Mouse (Mus musculus) heart, embryonic 11.5 days (tissue): ENCODE results near the gene Sox5. TPM values are rescaled to one million over a fixed set of nuclear protein-coding genes. Genes with fewer than 3 reads are reported as not detected.

ENCODE experiments used
- ATAC-seq: fragments of 200-750 bp; cut with Nextera tagmentation; replicated peaks from 2 replicates; pipeline ENCODE4 v1.8.0; 2017; ENCODE audit warnings: moderate library complexity; ENCODE audit not compliant: insufficient number of reproducible peaks, low FRiP score, low TSS enrichment
- H3K27ac ChIP-seq: fragments of 300-500 bp; sonication (generic); 2 replicates; pipeline ENCODE4 v1.5.1; 2014; ENCODE audit warnings: mild to moderate bottlenecking, low read depth, low read length
- H3K27me3 ChIP-seq: fragments of 300-500 bp; sonication (generic); 2 replicates; pipeline ENCODE4 v1.6.1; 2014; ENCODE audit warnings: mild to moderate bottlenecking, low read length, mixed read lengths; ENCODE audit not compliant: control insufficient read depth, insufficient read depth
- H3K36me3 ChIP-seq: fragments of 300-500 bp; sonication (generic); 2 replicates; pipeline ENCODE4 v1.6.1; 2014; ENCODE audit warnings: mild to moderate bottlenecking, low read length, moderate library complexity, mixed read lengths; ENCODE audit not compliant: control insufficient read depth, insufficient read depth
- H3K4me1 ChIP-seq: fragments of 300-500 bp; sonication (generic); 2 replicates; pipeline ENCODE4 v1.6.1; 2014; ENCODE audit warnings: low read length; ENCODE audit not compliant: control insufficient read depth, insufficient read depth
- H3K4me2 ChIP-seq: fragments of 300-500 bp; sonication (generic); 2 replicates; pipeline ENCODE4 v1.6.1; 2014; ENCODE audit warnings: mild to moderate bottlenecking, moderate library complexity
- H3K4me3 ChIP-seq: fragments of 300-500 bp; sonication (generic); 2 replicates; pipeline ENCODE4 v1.5.1; 2014; ENCODE audit warnings: low read depth, low read length
- H3K9ac ChIP-seq: fragments of 300-500 bp; sonication (generic); 2 replicates; pipeline ENCODE4 v1.6.1; 2014; ENCODE audit warnings: mild to moderate bottlenecking, low read depth, low read length, moderate library complexity
- H3K9me3 ChIP-seq: fragments of 300-500 bp; sonication (generic); replicated peaks from 2 replicates; pipeline ENCODE4 v1.6.1; 2016; ENCODE audit warnings: low read length; ENCODE audit not compliant: control insufficient read depth
- WGBS: fragments of 180-500 bp; shearing (Covaris S2); extraction: QIAGEN DNeasy Blood & Tissue Kit; methylation state at CpG from one replicate; pipeline ENCODE4 v1.1.7; 2014; ENCODE audit not compliant: insufficient replicate concordance; 5-methylcytosine and 5-hydroxymethylcytosine counted together
- polyA plus RNA-seq: library from polyadenylated mRNA; unstranded; fragments of >200 nt; fragmentation: Nextera tagmentation; extraction: Ambion mirVana; gene quantifications from 2 replicates; pipeline ENCODE4 v1.2.1, GENCODE M21; 2014

Sox5 gene
- polyA plus RNA-seq, 1 experiment from 2014 or later: 16.2 TPM

DNA sequence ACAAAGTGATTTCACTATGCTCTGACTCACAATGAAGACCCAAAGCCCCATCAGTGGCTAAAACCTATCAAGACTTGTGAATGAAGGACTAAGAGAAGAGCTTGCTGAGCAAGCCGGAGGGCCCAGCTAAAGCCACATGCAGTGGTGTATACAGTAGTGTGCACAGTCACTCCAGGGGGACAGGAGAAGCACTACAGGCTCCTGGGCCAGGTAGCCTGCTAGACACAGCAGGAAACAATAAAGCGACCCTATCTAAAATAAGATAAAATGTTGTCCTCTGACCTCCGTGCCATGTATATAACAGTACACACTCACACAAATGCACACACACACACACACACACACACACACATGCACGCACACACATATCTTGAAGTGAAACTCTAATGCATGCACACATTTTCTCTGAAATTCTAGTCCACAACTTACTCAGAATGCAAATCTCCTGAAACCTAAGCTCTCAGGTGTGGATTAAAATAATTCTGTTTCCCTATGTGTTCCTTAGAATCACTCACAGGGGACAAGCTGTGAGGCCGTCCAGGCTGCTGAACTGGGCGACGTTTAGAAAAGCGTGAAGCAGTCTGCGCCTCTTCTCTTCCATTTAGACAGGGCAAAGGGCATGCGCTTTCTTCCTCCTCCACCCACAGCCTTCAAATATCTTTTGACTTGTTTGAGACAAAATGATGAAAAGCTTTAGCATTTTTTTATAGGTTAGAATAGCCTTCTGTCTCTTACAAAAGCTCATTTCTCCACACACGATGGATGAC is 197.5 kb downstream of the Sox5 start:
- Histone ChIP-seq H3K27me3 (no peaks in the 10 kb centered on the region), H3K9me3 (no peaks in the 10 kb centered on the region), H3K9ac (no peak overlapping the region), H3K36me3 (no peaks in the 10 kb centered on the region), H3K4me2 (no peak overlapping the region), H3K4me3 (no peak overlapping the region), H3K27ac (no peak overlapping the region), H3K4me1 (no peaks in the 10 kb centered on the region)
- no peak for ATAC-seq
- 75% methylated on average over 11 of the region's 11 CpGs for WGBS

DNA sequence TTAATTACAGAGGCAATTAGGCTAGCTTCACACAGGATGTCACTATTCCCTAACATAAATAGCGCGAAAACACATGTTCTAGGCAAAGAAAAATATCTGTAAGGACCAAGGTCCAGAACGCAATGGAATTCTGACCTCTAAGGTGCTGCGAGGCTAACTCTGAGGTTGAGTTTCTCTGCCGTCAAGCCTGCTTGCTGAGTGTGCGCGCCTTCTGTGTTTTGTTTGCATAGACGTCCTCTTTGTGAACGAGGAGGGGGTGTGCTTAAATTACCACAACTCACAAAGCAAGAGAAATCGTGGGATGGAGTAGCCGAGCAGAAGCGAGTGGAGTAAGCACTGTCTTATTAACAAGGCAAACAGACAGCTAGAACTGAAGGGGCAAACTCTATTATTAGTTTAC is 202.5 kb downstream of the Sox5 start:
- ATAC-seq: no peak
- H3K27me3 ChIP-seq: no peaks in the 10 kb centered on the region
- no peak overlapping the region for H3K27ac ChIP-seq
- no peak overlapping the region for H3K9ac ChIP-seq
- no peaks in the 10 kb centered on the region for H3K9me3 ChIP-seq
- H3K4me2 ChIP-seq: no peak overlapping the region
- H3K4me1 ChIP-seq: no peaks in the 10 kb centered on the region
- H3K4me3 ChIP-seq: no peak overlapping the region
- H3K36me3 ChIP-seq: no peaks in the 10 kb centered on the region
- WGBS: 62% methylated on average over 12 of the region's 12 CpGs

- Histone ChIP-seq H3K27ac (no peak overlapping the region), H3K36me3 (no peaks in the 10 kb centered on the region), H3K27me3 (no peaks in the 10 kb centered on the region), H3K9ac (no peak overlapping the region), H3K4me1 (no peaks in the 10 kb centered on the region), H3K9me3 (no peaks in the 10 kb centered on the region), H3K4me2 (no peak overlapping the region), H3K4me3 (no peak overlapping the region)
- no peak for ATAC-seq
- 56% methylated on average over 17 of the region's 17 CpGs for WGBS
These were observed 210.9 kb downstream of the Sox5 start for GRCm38 (mm10) chr6:144570850-144571249.

DNA sequence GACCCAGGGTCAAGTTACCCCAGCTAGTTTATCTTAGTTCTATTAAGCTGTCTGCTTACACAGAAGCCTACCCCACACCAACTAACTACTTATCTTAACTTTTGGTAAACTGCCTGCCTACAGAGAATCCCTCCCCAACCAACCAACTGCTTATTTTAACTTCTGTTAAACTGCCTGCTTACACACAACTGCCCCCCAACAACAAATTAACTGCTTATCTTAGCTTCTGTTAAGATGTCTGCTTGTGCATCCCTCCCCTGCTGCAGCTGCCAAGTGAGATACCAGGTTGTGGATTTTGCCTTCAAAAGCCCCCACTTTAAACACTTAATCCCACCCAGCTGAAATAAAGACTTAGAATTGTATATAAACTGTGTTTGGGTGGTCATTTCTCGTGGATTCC is 215.9 kb downstream of the Sox5 start:
- H3K27me3 ChIP-seq: no peaks in the 10 kb centered on the region
- 57% methylated on average over 1 of the region's 1 CpGs for WGBS
- no peak overlapping the region for H3K4me2 ChIP-seq
- H3K9me3 ChIP-seq: peaks cover 4% of the 10 kb centered on the region; the same call in 1 of the 2 replicates
- no peaks in the 10 kb centered on the region for H3K4me1 ChIP-seq
- no peaks in the 10 kb centered on the region for H3K36me3 ChIP-seq
- no peak overlapping the region for H3K9ac ChIP-seq
- H3K4me3 ChIP-seq: no peak overlapping the region
- ATAC-seq: no peak
- no peak overlapping the region for H3K27ac ChIP-seq

- Histone ChIP-seq H3K27ac (no peak overlapping the region), H3K4me3 (no peak overlapping the region), H3K4me2 (no peak overlapping the region), H3K9me3 (peaks cover 4% of the 10 kb centered on the region; the same call in 1 of the 2 replicates), H3K9ac (no peak overlapping the region), H3K4me1 (no peaks in the 10 kb centered on the region), H3K27me3 (no peaks in the 10 kb centered on the region), H3K36me3 (no peaks in the 10 kb centered on the region)
- 52% methylated on average over 5 of the region's 5 CpGs for WGBS
- no peak for ATAC-seq
These were observed 220.1 kb downstream of the Sox5 start for GRCm38 (mm10) chr6:144561718-144562117.

DNA sequence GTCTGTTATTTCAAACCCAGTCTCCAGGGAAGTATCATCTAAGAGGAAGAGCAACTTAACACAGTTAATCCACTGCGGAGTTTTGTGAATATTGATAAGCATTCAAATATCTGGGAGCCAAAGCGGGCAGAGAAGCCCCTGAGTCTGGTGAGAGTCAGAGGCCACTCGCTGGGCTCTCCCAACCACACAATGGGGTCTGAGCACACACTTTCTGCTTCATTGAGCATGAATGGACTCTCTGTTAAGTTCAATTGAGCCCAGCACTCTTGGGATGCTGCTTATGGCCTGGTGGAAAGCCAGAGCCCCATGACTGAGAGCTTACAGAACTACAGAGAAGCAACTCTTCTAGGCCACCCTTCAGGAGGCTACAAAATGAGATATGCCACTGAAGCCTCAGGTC is 221.6 kb downstream of the Sox5 start:
- Histone ChIP-seq H3K9me3 (peaks cover 4% of the 10 kb centered on the region; the same call in 1 of the 2 replicates), H3K9ac (no peak overlapping the region), H3K27me3 (no peaks in the 10 kb centered on the region), H3K4me3 (no peak overlapping the region), H3K27ac (no peak overlapping the region), H3K4me1 (no peaks in the 10 kb centered on the region), H3K4me2 (no peak overlapping the region), H3K36me3 (no peaks in the 10 kb centered on the region)
- WGBS: 76% methylated on average over 3 of the region's 3 CpGs
- ATAC-seq: no peak

DNA sequence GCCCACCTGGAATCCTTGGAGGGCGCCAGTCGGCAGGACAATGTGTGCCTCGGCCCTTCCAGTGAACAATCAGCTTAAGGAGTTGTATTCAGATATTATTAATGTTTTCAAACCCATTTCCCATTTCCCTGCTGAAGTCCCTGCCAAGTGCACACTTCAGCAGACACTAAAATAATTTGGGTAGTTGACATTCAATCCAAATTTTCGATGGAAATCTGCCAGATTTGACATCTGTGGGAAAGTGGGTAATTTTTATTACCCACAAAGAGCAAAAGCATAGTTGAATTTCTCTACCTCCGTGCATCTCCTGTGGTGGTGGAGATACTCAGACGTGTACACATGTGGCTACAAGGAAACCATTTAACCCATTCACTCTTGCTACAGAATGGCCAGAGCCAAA is 228.3 kb downstream of the Sox5 start:
- no peaks in the 10 kb centered on the region for H3K9me3 ChIP-seq
- H3K4me1 ChIP-seq: no peaks in the 10 kb centered on the region
- H3K4me2 ChIP-seq: no peak overlapping the region
- WGBS: 75% methylated on average over 6 of the region's 6 CpGs
- H3K36me3 ChIP-seq: no peaks in the 10 kb centered on the region
- H3K27ac ChIP-seq: no peak overlapping the region
- no peaks in the 10 kb centered on the region for H3K27me3 ChIP-seq
- no peak overlapping the region for H3K9ac ChIP-seq
- no peak for ATAC-seq
- no peak overlapping the region for H3K4me3 ChIP-seq

DNA sequence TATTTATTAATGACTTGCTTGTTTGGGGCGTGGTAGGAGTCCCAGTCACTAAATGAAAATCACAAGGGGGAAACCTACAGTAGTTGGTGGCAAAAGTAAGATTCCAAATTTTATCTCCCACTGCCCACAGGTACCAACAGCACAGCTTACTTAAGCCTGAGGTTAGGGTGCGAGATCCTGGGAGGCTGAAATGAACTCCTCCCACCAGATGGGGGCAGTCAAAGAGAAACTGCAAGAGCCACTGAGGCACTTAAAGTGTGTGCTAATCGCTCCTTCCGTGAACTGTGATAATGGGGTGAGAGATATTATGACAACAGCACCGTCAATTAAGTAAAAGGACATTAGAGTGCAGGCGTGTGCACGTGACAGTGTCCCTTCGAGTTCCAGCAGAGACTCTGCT is 232.8 kb downstream of the Sox5 start:
- 82% methylated on average over 8 of the region's 8 CpGs for WGBS
- no peak overlapping the region for H3K27ac ChIP-seq

GRCm38 (mm10) chr6:144547141-144547540 is 234.6 kb downstream of the Sox5 start:
- Histone ChIP-seq H3K4me1 (no peaks in the 10 kb centered on the region), H3K36me3 (no peaks in the 10 kb centered on the region), H3K27me3 (no peaks in the 10 kb centered on the region), H3K9me3 (peaks cover 2% of the 10 kb centered on the region; the same call in 1 of the 2 replicates), H3K9ac (no peak overlapping the region), H3K27ac (no peak overlapping the region), H3K4me3 (no peak overlapping the region), H3K4me2 (no peak overlapping the region)
- no peak for ATAC-seq

More for the DNA sequence above, 232.8 kb downstream of the Sox5 start:
- Histone ChIP-seq H3K36me3 (no peaks in the 10 kb centered on the region), H3K4me2 (no peak overlapping the region), H3K4me1 (no peaks in the 10 kb centered on the region), H3K9ac (no peak overlapping the region), H3K4me3 (no peak overlapping the region), H3K9me3 (peaks cover 2% of the 10 kb centered on the region; the same call in 1 of the 2 replicates), H3K27me3 (no peaks in the 10 kb centered on the region)
- no peak for ATAC-seq
